Mouse (Mus musculus) cortical plate, adult 2 months (tissue): Measurements from ENCODE around the gene Kif22.

Source experiments
- CTCF ChIP-seq: fragments of 200-500 bp; IDR thresholded peaks from 2 replicates; pipeline ENCODE4 v1.5.1; 2011; ENCODE audit warnings: mild to moderate bottlenecking, control low read depth, low read length; ENCODE audit not compliant: insufficient read depth; ENCODE audit errors: extremely low read depth
- POLR2A ChIP-seq: fragments of 200-500 bp; IDR thresholded peaks from 2 replicates; pipeline ENCODE4 v1.6.1; 2011; ENCODE audit warnings: mild to moderate bottlenecking, low read length, control low read depth; ENCODE audit not compliant: insufficient read depth; ENCODE audit errors: extremely low read depth

- TF ChIP-seq POLR2A (no peak), CTCF (no peak)
Measured at GRCm38 (mm10) chr7:127007313-127008024, 34.8 kb downstream of the Kif22 start.
